Mouse (Mus musculus): ENCODE results near the gene Qpct. TPM values are rescaled to one million over a fixed set of nuclear protein-coding genes. Genes with fewer than 3 reads are reported as not detected.
A peak's percentile ranks its signal among the peaks of the same experiment; 100 is the strongest.

Gene Qpct
- polyA plus RNA-seq (2015; fragmentation: Nextera tagmentation; extraction: Ambion mirVana), result 18.6 and 24.8 TPM in 2 replicates

GRCm38 (mm10) chr17:79051606-79052005, at the start of gene Qpct:
TSS of gene Qpct (plus strand) at chr17:79051906.
- 76% methylated on average over 4 of the region's 4 CpGs for WGBS
- no peak for ATAC-seq (replicated peaks; ENCODE audit: extremely low read depth, insufficient read depth, low FRiP score)
- H3K27me3 ChIP-seq (ENCODE audit: control insufficient read depth, insufficient read depth, low read length), result no peaks in the 10 kb centered on the region
- H3K4me2 ChIP-seq (ENCODE audit: low read depth, low read length), result peak within 1 kb of the TSS; percentile 99
- peak within 1 kb of the TSS; percentile 65 for H3K27ac ChIP-seq (ENCODE audit: low read length)
- no peaks in the 10 kb centered on the region for H3K9me3 ChIP-seq (replicated peaks; ENCODE audit: control insufficient read depth, low read length)
- 0 out of 2 replicates have a peak, but pooled peaks cover 2% of the 10 kb centered on the region for H3K4me1 ChIP-seq (ENCODE audit: control insufficient read depth, insufficient read depth, low read length)
- H3K9ac ChIP-seq (ENCODE audit: low read length), result peak within 1 kb of the TSS; percentile 74
- no peaks in the 10 kb centered on the region for H3K36me3 ChIP-seq (ENCODE audit: control insufficient read depth, insufficient read depth)
- H3K4me3 ChIP-seq (ENCODE audit: low read length), result peak within 1 kb of the TSS; percentile 77

GRCm38 (mm10) chr17:79013625-79014024, 38.1 kb upstream of the Qpct start:
- Histone ChIP-seq H3K36me3 (ENCODE audit: control insufficient read depth, insufficient read depth) (peaks cover 19% of the 10 kb centered on the region), H3K9me3 (replicated peaks; ENCODE audit: control insufficient read depth, low read length) (no peaks in the 10 kb centered on the region), H3K4me3 (ENCODE audit: low read length) (no peak overlapping the region), H3K4me2 (ENCODE audit: low read depth, low read length) (no peak overlapping the region), H3K4me1 (ENCODE audit: control insufficient read depth, insufficient read depth, low read length) (peaks cover 23% of the 10 kb centered on the region), H3K27ac (ENCODE audit: low read length) (no peak overlapping the region), H3K27me3 (ENCODE audit: control insufficient read depth, insufficient read depth, low read length) (no peaks in the 10 kb centered on the region), H3K9ac (ENCODE audit: low read length) (no peak overlapping the region)
- WGBS, result 61% methylated on average over 2 of the region's 2 CpGs
- no peak for ATAC-seq (replicated peaks; ENCODE audit: extremely low read depth, insufficient read depth, low FRiP score)

GRCm38 (mm10) chr17:79014911-79015685, 36.6 kb upstream of the Qpct start:
- no peak overlapping the region for H3K9ac ChIP-seq (ENCODE audit: low read length)
- WGBS, result 69% methylated on average over 2 of the region's 2 CpGs
- H3K27me3 ChIP-seq (ENCODE audit: control insufficient read depth, insufficient read depth, low read length), result no peaks in the 10 kb centered on the region
- ATAC-seq (replicated peaks; ENCODE audit: extremely low read depth, insufficient read depth, low FRiP score), result no peak
- no peaks in the 10 kb centered on the region for H3K9me3 ChIP-seq (replicated peaks; ENCODE audit: control insufficient read depth, low read length)
- H3K4me3 ChIP-seq (ENCODE audit: low read length), result no peak overlapping the region
- peaks cover 19% of the 10 kb centered on the region for H3K36me3 ChIP-seq (ENCODE audit: control insufficient read depth, insufficient read depth)
- H3K4me2 ChIP-seq (ENCODE audit: low read depth, low read length), result no peak overlapping the region
- no peak overlapping the region for H3K27ac ChIP-seq (ENCODE audit: low read length)
- peaks cover 29% of the 10 kb centered on the region for H3K4me1 ChIP-seq (ENCODE audit: control insufficient read depth, insufficient read depth, low read length)

- Histone ChIP-seq H3K4me2 (ENCODE audit: low read depth, low read length) (peak overlapping the region; percentile 31; the same call in 1 of the 2 replicates), H3K27ac (ENCODE audit: low read length) (no peak overlapping the region)
- ATAC-seq (replicated peaks; ENCODE audit: extremely low read depth, insufficient read depth, low FRiP score), result no peak
These were observed 35.9 kb upstream of the Qpct start for GRCm38 (mm10) chr17:79015831-79016230.

GRCm38 (mm10) chr17:79018422-79018821, 33.3 kb upstream of the Qpct start:
- 34% methylated on average over 9 of the region's 9 CpGs for WGBS
- H3K9ac ChIP-seq (ENCODE audit: low read length), result no peak overlapping the region

More at GRCm38 (mm10) chr17:79015831-79016230, 35.9 kb upstream of the Qpct start:
- Histone ChIP-seq H3K9ac (ENCODE audit: low read length) (no peak overlapping the region), H3K36me3 (ENCODE audit: control insufficient read depth, insufficient read depth) (peaks cover 19% of the 10 kb centered on the region), H3K4me1 (ENCODE audit: control insufficient read depth, insufficient read depth, low read length) (peaks cover 29% of the 10 kb centered on the region), H3K27me3 (ENCODE audit: control insufficient read depth, insufficient read depth, low read length) (no peaks in the 10 kb centered on the region), H3K4me3 (ENCODE audit: low read length) (no peak overlapping the region), H3K9me3 (replicated peaks; ENCODE audit: control insufficient read depth, low read length) (no peaks in the 10 kb centered on the region)
- whole genome bisulfite sequencing, result 43% methylated on average over 10 of the region's 10 CpGs

GRCm38 (mm10) chr17:79019726-79020207, 31.9 kb upstream of the Qpct start:
- Histone ChIP-seq H3K9ac (ENCODE audit: low read length) (peak overlapping the region; percentile 90), H3K4me3 (ENCODE audit: low read length) (peak overlapping the region; percentile 80), H3K4me1 (ENCODE audit: control insufficient read depth, insufficient read depth, low read length) (peaks cover 28% of the 10 kb centered on the region), H3K27ac (ENCODE audit: low read length) (peak overlapping the region; percentile 86), H3K36me3 (ENCODE audit: control insufficient read depth, insufficient read depth) (no peaks in the 10 kb centered on the region), H3K9me3 (replicated peaks; ENCODE audit: control insufficient read depth, low read length) (no peaks in the 10 kb centered on the region), H3K4me2 (ENCODE audit: low read depth, low read length) (peak overlapping the region; percentile 78), H3K27me3 (ENCODE audit: control insufficient read depth, insufficient read depth, low read length) (no peaks in the 10 kb centered on the region)
- WGBS, result under 1% methylated on average over 18 of the region's 18 CpGs
- no peak for ATAC-seq (replicated peaks; ENCODE audit: extremely low read depth, insufficient read depth, low FRiP score)

More at GRCm38 (mm10) chr17:79018422-79018821, 33.3 kb upstream of the Qpct start:
- no peak for ATAC-seq (replicated peaks; ENCODE audit: extremely low read depth, insufficient read depth, low FRiP score)
- Histone ChIP-seq H3K36me3 (ENCODE audit: control insufficient read depth, insufficient read depth) (no peaks in the 10 kb centered on the region), H3K4me1 (ENCODE audit: control insufficient read depth, insufficient read depth, low read length) (peaks cover 29% of the 10 kb centered on the region), H3K9me3 (replicated peaks; ENCODE audit: control insufficient read depth, low read length) (no peaks in the 10 kb centered on the region), H3K27ac (ENCODE audit: low read length) (no peak overlapping the region), H3K4me2 (ENCODE audit: low read depth, low read length) (peak overlapping the region; percentile 60), H3K27me3 (ENCODE audit: control insufficient read depth, insufficient read depth, low read length) (no peaks in the 10 kb centered on the region), H3K4me3 (ENCODE audit: low read length) (peak overlapping the region; percentile 5; the same call in 1 of the 2 replicates)

GRCm38 (mm10) chr17:79020208-79020983, 31.3 kb upstream of the Qpct start, which contains the start of gene Prkd3:
TSS of gene Prkd3 (minus strand) at chr17:79020816.
- no peaks in the 10 kb centered on the region for H3K36me3 ChIP-seq (ENCODE audit: control insufficient read depth, insufficient read depth)
- ATAC-seq (replicated peaks; ENCODE audit: extremely low read depth, insufficient read depth, low FRiP score), result peak; percentile 93
- no peaks in the 10 kb centered on the region for H3K9me3 ChIP-seq (replicated peaks; ENCODE audit: control insufficient read depth, low read length)

GRCm38 (mm10) chr17:79020984-79021335, 30.7 kb upstream of the Qpct start:
- H3K4me1 ChIP-seq (ENCODE audit: control insufficient read depth, insufficient read depth, low read length), result peaks cover 23% of the 10 kb centered on the region
- peak overlapping the region; percentile 90 for H3K9ac ChIP-seq (ENCODE audit: low read length)
- WGBS, result 2% methylated on average over 19 of the region's 24 CpGs
- no peak overlapping the region; the same call in 1 of the 2 replicates for H3K27ac ChIP-seq (ENCODE audit: low read length)
- H3K4me3 ChIP-seq (ENCODE audit: low read length), result peak overlapping the region; percentile 80
- H3K36me3 ChIP-seq (ENCODE audit: control insufficient read depth, insufficient read depth), result no peaks in the 10 kb centered on the region
- H3K4me2 ChIP-seq (ENCODE audit: low read depth, low read length), result peak overlapping the region; percentile 78
- ATAC-seq (replicated peaks; ENCODE audit: extremely low read depth, insufficient read depth, low FRiP score), result peak; percentile 20; the same call in 1 of the 2 replicates
- no peaks in the 10 kb centered on the region for H3K9me3 ChIP-seq (replicated peaks; ENCODE audit: control insufficient read depth, low read length)
- H3K27me3 ChIP-seq (ENCODE audit: control insufficient read depth, insufficient read depth, low read length), result no peaks in the 10 kb centered on the region

More at GRCm38 (mm10) chr17:79020208-79020983, 31.3 kb upstream of the Qpct start, which contains the start of gene Prkd3:
- peak within 1 kb of the TSS; percentile 78 for H3K4me2 ChIP-seq (ENCODE audit: low read depth, low read length)
- peak within 1 kb of the TSS; percentile 80 for H3K4me3 ChIP-seq (ENCODE audit: low read length)
- WGBS, result under 1% methylated on average over 90 of the region's 113 CpGs
- peaks cover 27% of the 10 kb centered on the region for H3K4me1 ChIP-seq (ENCODE audit: control insufficient read depth, insufficient read depth, low read length)
- H3K27ac ChIP-seq (ENCODE audit: low read length), result peak within 1 kb of the TSS; percentile 86
- H3K9ac ChIP-seq (ENCODE audit: low read length), result peak within 1 kb of the TSS; percentile 90
- no peaks in the 10 kb centered on the region for H3K27me3 ChIP-seq (ENCODE audit: control insufficient read depth, insufficient read depth, low read length)
